Mouse (Mus musculus): Measurements from ENCODE around the gene Mast4.

- TF ChIP-seq CTCF (IDR thresholded peaks at IDR 0.05; ENCODE audit: extremely low read depth, insufficient read depth, insufficient read length, insufficient replicate concordance) (no peak), POLR2A (IDR thresholded peaks at IDR 0.05; ENCODE audit: low read depth, low read length) (no peak)
Measured at GRCm38 (mm10) chr13:102767110-102767509, 567.2 kb downstream of the Mast4 start.

Data from spleen, adult 2 months (tissue).